Mouse (Mus musculus) midbrain, embryonic 16.5 days (tissue): Measurements from ENCODE around the gene Akt3. TPM values are rescaled to one million over a fixed set of nuclear protein-coding genes. Genes with fewer than 3 reads are reported as not detected.
A peak's percentile ranks its signal among the peaks of the same experiment; 100 is the strongest.

Experiments
- ATAC-seq: fragments of 200-750 bp; cut with Nextera tagmentation; 2 replicates; pipeline ENCODE4 v1.8.0; 2017; ENCODE audit warnings: moderate TSS enrichment
- H3K27ac ChIP-seq: fragments of 300-500 bp; sonication (generic); 2 replicates; pipeline ENCODE4 v1.5.1; 2014; ENCODE audit warnings: mild to moderate bottlenecking, low read length, mixed read lengths
- H3K27me3 ChIP-seq: fragments of 300-500 bp; sonication (generic); 2 replicates; pipeline ENCODE4 v1.6.1; 2014; ENCODE audit warnings: low read depth, low read length, mixed read lengths; ENCODE audit not compliant: control insufficient read depth, insufficient read depth
- H3K36me3 ChIP-seq: fragments of 300-500 bp; sonication (generic); 2 replicates; pipeline ENCODE4 v1.6.1; 2014; ENCODE audit warnings: mild to moderate bottlenecking, low read length, moderate library complexity, mixed read lengths; ENCODE audit not compliant: control insufficient read depth, insufficient read depth
- H3K4me1 ChIP-seq: fragments of 300-500 bp; sonication (generic); 2 replicates; pipeline ENCODE4 v1.6.1; 2014; ENCODE audit warnings: mild to moderate bottlenecking, low read length, mixed read lengths; ENCODE audit not compliant: control insufficient read depth, insufficient read depth
- H3K4me2 ChIP-seq: fragments of 300-500 bp; sonication (generic); 2 replicates; pipeline ENCODE4 v1.6.1; 2014; ENCODE audit warnings: mild to moderate bottlenecking, low read length, mixed read lengths
- H3K4me3 ChIP-seq: fragments of 300-500 bp; sonication (generic); 2 replicates; pipeline ENCODE4 v1.5.1; 2014; ENCODE audit warnings: low read depth, mild to moderate bottlenecking, low read length, moderate library complexity, mixed read lengths
- H3K9ac ChIP-seq: fragments of 300-500 bp; sonication (generic); 2 replicates; pipeline ENCODE4 v1.6.1; 2014; ENCODE audit warnings: low read depth, low read length, mixed read lengths
- H3K9me3 ChIP-seq: fragments of 300-500 bp; sonication (generic); replicated peaks from 2 replicates; pipeline ENCODE4 v1.6.1; 2014; ENCODE audit warnings: mild to moderate bottlenecking, low read length, mixed read lengths; ENCODE audit not compliant: control insufficient read depth, poor library complexity, severe bottlenecking
- WGBS: fragments of 180-500 bp; shearing (Covaris S2); extraction: QIAGEN DNeasy Blood & Tissue Kit; methylation state at CpG from one replicate; pipeline ENCODE4 v1.1.7; 2014; 5-methylcytosine and 5-hydroxymethylcytosine counted together
- polyA plus RNA-seq: library from polyadenylated mRNA; unstranded; fragments of >200 nt; fragmentation: Nextera tagmentation; extraction: Ambion mirVana; gene quantifications from 2 replicates; pipeline ENCODE4 v1.2.1, GENCODE M21; 2015

Gene Akt3
- polyA plus RNA-seq, 1 experiment from 2014 or later, result 21.9 TPM

DNA sequence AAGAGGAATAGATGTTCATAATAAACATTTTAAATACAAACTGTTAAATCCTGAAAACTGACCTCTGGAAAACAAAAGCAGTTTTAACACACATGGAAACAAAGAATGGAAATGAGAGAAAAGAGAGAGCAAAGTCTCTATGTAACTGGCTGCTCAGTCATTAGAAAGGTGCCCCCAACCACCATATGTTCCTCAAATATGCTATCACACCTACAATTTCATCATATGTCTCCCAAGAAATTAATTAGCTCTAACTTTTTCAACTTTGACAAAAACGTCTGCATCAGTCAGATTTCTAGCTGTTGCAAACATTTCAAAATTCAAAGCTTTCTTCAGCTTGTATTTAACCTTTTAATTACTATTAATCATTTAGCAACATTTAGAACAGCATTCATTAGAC, 59.0 kb downstream of the Akt3 start:
- Histone ChIP-seq H3K4me1 (no peaks in the 10 kb centered on the region), H3K9me3 (no peaks in the 10 kb centered on the region), H3K4me2 (no peak overlapping the region), H3K4me3 (no peak overlapping the region), H3K9ac (no peak overlapping the region), H3K36me3 (no peaks in the 10 kb centered on the region), H3K27me3 (no peaks in the 10 kb centered on the region), H3K27ac (no peak overlapping the region)
- 70% methylated on average over 1 of the region's 1 CpGs for WGBS
- ATAC-seq, result no peak

- no peaks in the 10 kb centered on the region for H3K4me1 ChIP-seq
- ATAC-seq, result peak; percentile 48; the same call in 1 of the 2 replicates
- no peaks in the 10 kb centered on the region for H3K9me3 ChIP-seq
- no peak overlapping the region for H3K27ac ChIP-seq
- H3K36me3 ChIP-seq, result no peaks in the 10 kb centered on the region
- no peak overlapping the region for H3K4me3 ChIP-seq
- H3K9ac ChIP-seq, result no peak overlapping the region
- H3K4me2 ChIP-seq, result no peak overlapping the region
- H3K27me3 ChIP-seq, result no peaks in the 10 kb centered on the region
Measured at GRCm38 (mm10) chr1:177195224-177195623, 62.8 kb downstream of the Akt3 start.

- Histone ChIP-seq H3K27ac (no peak overlapping the region), H3K4me2 (no peak overlapping the region), H3K36me3 (no peaks in the 10 kb centered on the region), H3K9me3 (no peaks in the 10 kb centered on the region), H3K4me1 (no peaks in the 10 kb centered on the region), H3K4me3 (no peak overlapping the region), H3K9ac (no peak overlapping the region), H3K27me3 (no peaks in the 10 kb centered on the region)
- ATAC-seq, result no peak
- 50% methylated on average over 1 of the region's 1 CpGs for WGBS
Measured at GRCm38 (mm10) chr1:177194324-177194723, 63.7 kb downstream of the Akt3 start.

DNA sequence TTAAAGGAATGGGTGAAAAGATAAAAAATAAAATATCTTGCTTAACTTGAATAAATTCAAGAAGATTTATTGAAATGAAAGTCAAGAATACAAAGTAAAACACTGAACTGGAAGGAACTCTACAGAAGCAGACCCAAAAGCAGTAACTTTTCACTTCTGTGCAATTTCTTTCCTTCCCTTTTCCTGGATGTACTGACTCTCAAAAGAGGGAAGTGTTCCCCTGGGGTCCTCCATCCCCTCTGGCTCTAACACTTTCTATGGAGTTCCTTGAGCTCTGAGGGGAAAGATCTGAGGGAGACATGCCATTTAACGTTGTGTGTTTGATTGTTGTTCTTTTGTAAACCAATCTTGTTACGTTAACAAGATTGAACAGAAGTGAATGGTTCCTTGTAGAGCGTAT, 66.4 kb downstream of the Akt3 start:
- no peak overlapping the region for H3K4me2 ChIP-seq
- H3K27me3 ChIP-seq, result no peaks in the 10 kb centered on the region
- no peak overlapping the region for H3K4me3 ChIP-seq
- no peaks in the 10 kb centered on the region for H3K4me1 ChIP-seq
- no peaks in the 10 kb centered on the region for H3K36me3 ChIP-seq
- H3K9me3 ChIP-seq, result no peaks in the 10 kb centered on the region
- ATAC-seq, result no peak
- H3K27ac ChIP-seq, result no peak overlapping the region
- no peak overlapping the region for H3K9ac ChIP-seq
- 26% methylated on average over 3 of the region's 3 CpGs for WGBS

DNA sequence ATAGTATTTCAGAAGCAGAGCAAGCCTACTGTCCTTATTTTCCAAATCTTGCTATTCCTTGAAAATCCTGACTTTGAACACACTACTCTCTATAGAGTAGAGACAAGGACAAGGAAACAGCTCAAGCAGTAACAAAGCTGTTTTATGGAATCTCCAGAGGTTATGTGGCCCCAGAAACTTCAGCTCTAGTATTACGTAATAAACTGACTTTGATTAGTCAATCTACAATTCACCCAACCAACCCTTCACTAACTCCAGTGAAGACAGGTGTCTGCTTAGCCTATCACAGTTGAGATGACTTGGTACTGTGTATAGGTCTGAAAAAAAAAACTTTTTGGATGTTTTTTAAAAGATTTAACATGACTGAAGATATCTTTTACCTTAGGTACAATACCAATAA, 67.6 kb downstream of the Akt3 start:
- Histone ChIP-seq H3K9me3 (no peaks in the 10 kb centered on the region), H3K4me1 (no peaks in the 10 kb centered on the region), H3K4me2 (no peak overlapping the region), H3K4me3 (no peak overlapping the region), H3K36me3 (no peaks in the 10 kb centered on the region), H3K9ac (no peak overlapping the region), H3K27ac (no peak overlapping the region), H3K27me3 (no peaks in the 10 kb centered on the region)
- ATAC-seq, result no peak
- 90% methylated on average over 1 of the region's 1 CpGs for WGBS

- no peaks in the 10 kb centered on the region for H3K36me3 ChIP-seq
- no peaks in the 10 kb centered on the region for H3K9me3 ChIP-seq
- H3K27me3 ChIP-seq, result no peaks in the 10 kb centered on the region
- H3K4me2 ChIP-seq, result no peak overlapping the region
- H3K9ac ChIP-seq, result no peak overlapping the region
- peak; percentile 82 for ATAC-seq
- H3K4me1 ChIP-seq, result no peaks in the 10 kb centered on the region
- no peak overlapping the region for H3K27ac ChIP-seq
- H3K4me3 ChIP-seq, result no peak overlapping the region
- 16% methylated on average over 3 of the region's 3 CpGs for WGBS
Measured at GRCm38 (mm10) chr1:177188708-177189107, 69.3 kb downstream of the Akt3 start.

GRCm38 (mm10) chr1:177186751-177187150, 71.3 kb downstream of the Akt3 start:
- 10% methylated on average over 2 of the region's 2 CpGs for WGBS
- Histone ChIP-seq H3K36me3 (no peaks in the 10 kb centered on the region), H3K9ac (no peak overlapping the region), H3K4me2 (no peak overlapping the region), H3K27ac (no peak overlapping the region), H3K9me3 (no peaks in the 10 kb centered on the region), H3K4me1 (no peaks in the 10 kb centered on the region), H3K4me3 (no peak overlapping the region), H3K27me3 (no peaks in the 10 kb centered on the region)
- no peak for ATAC-seq

- no peak overlapping the region for H3K4me2 ChIP-seq
- no peak overlapping the region for H3K27ac ChIP-seq
- no peaks in the 10 kb centered on the region for H3K27me3 ChIP-seq
- H3K9me3 ChIP-seq, result no peaks in the 10 kb centered on the region
- no peaks in the 10 kb centered on the region for H3K4me1 ChIP-seq
- no peak for ATAC-seq
- H3K9ac ChIP-seq, result no peak overlapping the region
- 96% methylated on average over 2 of the region's 2 CpGs for WGBS
- no peak overlapping the region for H3K4me3 ChIP-seq
- H3K36me3 ChIP-seq, result no peaks in the 10 kb centered on the region
Measured at GRCm38 (mm10) chr1:177179635-177180034, 78.4 kb downstream of the Akt3 start.

- no peak overlapping the region for H3K4me2 ChIP-seq
- H3K4me3 ChIP-seq, result no peak overlapping the region
- 0 out of 2 replicates have a peak, but pooled peaks cover 2% of the 10 kb centered on the region for H3K4me1 ChIP-seq
- no peak overlapping the region for H3K9ac ChIP-seq
- no peaks in the 10 kb centered on the region for H3K27me3 ChIP-seq
- peak; percentile 89 for ATAC-seq
- H3K9me3 ChIP-seq, result no peaks in the 10 kb centered on the region
- H3K36me3 ChIP-seq, result no peaks in the 10 kb centered on the region
- H3K27ac ChIP-seq, result no peak overlapping the region
Measured at GRCm38 (mm10) chr1:177175436-177175835, 82.6 kb downstream of the Akt3 start.

DNA sequence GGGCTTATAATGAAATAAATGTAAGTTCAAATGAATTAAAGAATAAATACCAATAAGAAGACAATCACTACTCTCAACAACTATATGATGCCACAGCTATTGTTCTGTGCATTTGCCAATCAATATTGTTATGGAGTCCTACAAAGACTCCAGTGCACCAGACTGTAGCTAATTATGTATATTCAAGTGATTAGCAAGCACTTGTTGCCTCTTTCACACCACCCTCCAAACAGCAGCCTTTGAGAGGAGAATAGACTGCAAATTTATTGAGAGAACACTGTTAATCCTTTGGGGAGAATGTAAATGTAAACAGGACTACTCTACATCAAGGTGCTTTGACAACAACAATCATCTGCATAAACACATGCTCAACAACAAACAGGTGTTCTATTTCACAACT, 86.7 kb downstream of the Akt3 start:
- Histone ChIP-seq H3K4me1 (0 out of 2 replicates have a peak, but pooled peaks cover 2% of the 10 kb centered on the region), H3K9me3 (no peaks in the 10 kb centered on the region), H3K36me3 (no peaks in the 10 kb centered on the region), H3K4me2 (no peak overlapping the region), H3K27me3 (no peaks in the 10 kb centered on the region), H3K4me3 (no peak overlapping the region), H3K9ac (no peak overlapping the region), H3K27ac (no peak overlapping the region)
- no peak for ATAC-seq
